Mouse (Mus musculus): ENCODE measurements at regions not wholly inside any gene's neighbourhood (a gene's known extent, or its start where the extent isn't known, plus 50 kb on each side); places are given as distances from the start of the nearest gene placed in this dataset.

DNA sequence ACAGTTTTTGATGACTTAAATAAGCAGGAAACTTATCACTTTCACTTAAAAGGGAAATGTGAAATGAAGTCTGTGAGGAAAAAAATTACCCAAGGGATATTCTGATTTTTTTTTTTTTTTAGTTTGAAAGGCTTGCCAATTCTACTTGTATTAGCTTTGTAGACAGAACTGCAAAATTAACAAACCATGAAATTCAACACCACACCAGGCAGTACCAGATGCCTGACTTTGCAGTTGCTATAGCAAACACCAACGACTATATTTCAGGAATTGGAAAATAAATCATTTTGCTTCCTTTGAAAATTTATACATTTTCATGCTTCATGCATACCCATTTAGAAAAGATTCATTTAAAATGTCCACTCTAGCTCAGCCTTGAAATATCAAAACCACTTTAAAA, 1206.6 kb downstream of the Grik2 start:
- DNase-seq (ENCODE audit: low read depth): no peak

GRCm38 (mm10) chr10:48581081-48581480, 1207.5 kb downstream of the Grik2 start:
- DNase-seq (ENCODE audit: low read depth): peak; percentile 62

- no peak for DNase-seq (ENCODE audit: low read depth)
These were observed 1216.0 kb downstream of the Grik2 start for GRCm38 (mm10) chr10:48572600-48572999.

GRCm38 (mm10) chr10:48549791-48550190, 1238.8 kb downstream of the Grik2 start:
- DNase-seq (ENCODE audit: low read depth): peak; percentile 91

DNA sequence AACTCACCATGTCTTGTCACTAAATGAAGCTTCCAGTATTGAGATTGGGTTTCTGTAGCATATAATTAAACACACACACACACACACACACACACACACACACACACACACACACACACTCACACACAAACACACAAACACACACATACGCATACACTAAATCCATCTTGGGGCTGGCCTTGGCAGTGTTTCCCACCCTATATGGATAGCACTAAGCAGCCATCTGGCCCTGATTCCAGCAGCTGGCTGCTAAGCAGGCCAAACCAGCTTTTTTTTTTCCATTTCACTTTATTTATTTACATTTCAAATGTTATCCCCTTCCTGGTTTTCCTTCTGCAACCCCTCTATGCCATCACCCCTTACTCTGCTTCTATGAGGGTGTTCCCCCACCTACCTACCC, 1266.3 kb downstream of the Grik2 start:
- peak; percentile 46 for DNase-seq (ENCODE audit: low read depth)

- DNase-seq (ENCODE audit: low read depth): no peak
These were observed 1315.6 kb downstream of the Grik2 start for GRCm38 (mm10) chr10:48472927-48473326.

- no peak for DNase-seq (ENCODE audit: low read depth)
These were observed 1344.7 kb downstream of the Grik2 start for GRCm38 (mm10) chr10:48443739-48444342.

- DNase-seq (ENCODE audit: low read depth): peak; percentile 36
These were observed 1355.3 kb downstream of the Grik2 start for GRCm38 (mm10) chr10:48433287-48433686.

- no peak for DNase-seq (ENCODE audit: low read depth)
These were observed 1363.1 kb downstream of the Grik2 start for GRCm38 (mm10) chr10:48425501-48425900.

DNA sequence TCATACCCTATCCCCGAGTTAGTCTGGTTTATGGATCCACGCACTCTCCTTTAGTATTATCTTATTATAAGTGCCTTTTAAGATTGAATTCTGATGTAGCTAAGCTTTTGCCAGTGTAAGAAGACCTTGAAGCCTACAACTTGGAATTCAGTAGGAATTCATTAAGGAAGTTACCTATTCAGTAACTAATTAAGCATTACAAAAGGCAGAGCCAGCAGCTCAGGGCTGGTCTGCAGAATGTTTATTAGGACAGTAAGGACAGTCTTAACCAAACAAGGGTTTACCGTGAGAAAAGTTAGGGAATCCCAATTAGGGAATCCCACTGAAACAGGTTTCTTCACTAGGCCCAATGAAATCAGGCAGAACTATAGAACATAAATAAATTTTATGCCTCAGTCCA, 1383.5 kb downstream of the Grik2 start:
- DNase-seq (ENCODE audit: low read depth): no peak
